Mouse (Mus musculus): ENCODE measurements around the gene Plagl1. TPM values are rescaled to one million over a fixed set of nuclear protein-coding genes. Genes with fewer than 3 reads are reported as not detected.

Plagl1 gene
- polyA plus RNA-seq, 1 experiment from 2014 or later = 34.7 TPM

- no peaks in the 10 kb centered on the region for H3K4me1 ChIP-seq
- ATAC-seq (replicated peaks) = no peak
- no peak overlapping the region for H3K9ac ChIP-seq
- no peaks in the 10 kb centered on the region for H3K27me3 ChIP-seq (replicated peaks)
- no peak overlapping the region for H3K4me3 ChIP-seq
- 80% methylated on average over 4 of the region's 4 CpGs for WGBS
- H3K36me3 ChIP-seq (replicated peaks) = no peaks in the 10 kb centered on the region
- 0 out of 2 replicates have a peak, but pooled peaks cover 3% of the 10 kb centered on the region for H3K9me3 ChIP-seq
- no peak overlapping the region for H3K4me2 ChIP-seq
- no peak overlapping the region for H3K27ac ChIP-seq
Observed at GRCm38 (mm10) chr10:13152811-13153364, 92.6 kb downstream of the Plagl1 start.

- 0 out of 2 replicates have a peak, but pooled peaks cover 5% of the 10 kb centered on the region for H3K9me3 ChIP-seq
- WGBS = 76% methylated on average over 5 of the region's 5 CpGs
- H3K27ac ChIP-seq = no peak overlapping the region
- H3K9ac ChIP-seq = no peak overlapping the region
- H3K36me3 ChIP-seq (replicated peaks) = no peaks in the 10 kb centered on the region
- no peaks in the 10 kb centered on the region for H3K4me1 ChIP-seq
- no peak overlapping the region for H3K4me2 ChIP-seq
- no peak overlapping the region for H3K4me3 ChIP-seq
- ATAC-seq (replicated peaks) = no peak
- H3K27me3 ChIP-seq (replicated peaks) = no peaks in the 10 kb centered on the region
Observed at GRCm38 (mm10) chr10:13155377-13155776, 95.1 kb downstream of the Plagl1 start.

- H3K9me3 ChIP-seq = 0 out of 2 replicates have a peak, but pooled peaks cover 5% of the 10 kb centered on the region
- no peaks in the 10 kb centered on the region for H3K27me3 ChIP-seq (replicated peaks)
- H3K36me3 ChIP-seq (replicated peaks) = no peaks in the 10 kb centered on the region
- no peaks in the 10 kb centered on the region for H3K4me1 ChIP-seq
- no peak overlapping the region for H3K27ac ChIP-seq
- 92% methylated on average over 4 of the region's 4 CpGs for WGBS
- H3K9ac ChIP-seq = no peak overlapping the region
- no peak for ATAC-seq (replicated peaks)
- H3K4me2 ChIP-seq = no peak overlapping the region
- no peak overlapping the region for H3K4me3 ChIP-seq
Observed at GRCm38 (mm10) chr10:13160913-13161312, 100.6 kb downstream of the Plagl1 start.

- no peak overlapping the region for H3K4me2 ChIP-seq
- H3K36me3 ChIP-seq (replicated peaks) = no peaks in the 10 kb centered on the region
- H3K27me3 ChIP-seq (replicated peaks) = no peaks in the 10 kb centered on the region
- no peak overlapping the region for H3K27ac ChIP-seq
- 0 out of 2 replicates have a peak, but pooled peaks cover 5% of the 10 kb centered on the region for H3K9me3 ChIP-seq
- no peak overlapping the region for H3K4me3 ChIP-seq
- ATAC-seq (replicated peaks) = no peak
- H3K4me1 ChIP-seq = no peaks in the 10 kb centered on the region
- no peak overlapping the region for H3K9ac ChIP-seq
- WGBS = 84% methylated on average over 4 of the region's 4 CpGs
Observed at GRCm38 (mm10) chr10:13162031-13162430, 101.7 kb downstream of the Plagl1 start.

GRCm38 (mm10) chr10:13168461-13168860, 108.2 kb downstream of the Plagl1 start:
- no peaks in the 10 kb centered on the region for H3K36me3 ChIP-seq (replicated peaks)
- H3K27me3 ChIP-seq (replicated peaks) = no peaks in the 10 kb centered on the region
- H3K4me1 ChIP-seq = 0 out of 2 replicates have a peak, but pooled peaks cover 4% of the 10 kb centered on the region
- WGBS = 86% methylated on average over 5 of the region's 5 CpGs
- no peak overlapping the region for H3K4me3 ChIP-seq
- H3K4me2 ChIP-seq = no peak overlapping the region
- ATAC-seq (replicated peaks) = no peak
- no peak overlapping the region for H3K9ac ChIP-seq
- H3K27ac ChIP-seq = no peak overlapping the region
- no peaks in the 10 kb centered on the region for H3K9me3 ChIP-seq

GRCm38 (mm10) chr10:13170739-13171448, 110.6 kb downstream of the Plagl1 start:
- WGBS = 38% methylated on average over 12 of the region's 12 CpGs

GRCm38 (mm10) chr10:13171461-13171860, 111.2 kb downstream of the Plagl1 start:
- no peak overlapping the region for H3K4me2 ChIP-seq
- no peaks in the 10 kb centered on the region for H3K36me3 ChIP-seq (replicated peaks)
- no peak overlapping the region for H3K9ac ChIP-seq
- H3K9me3 ChIP-seq = no peaks in the 10 kb centered on the region
- no peak overlapping the region for H3K4me3 ChIP-seq
- ATAC-seq (replicated peaks) = no peak
- H3K27me3 ChIP-seq (replicated peaks) = no peaks in the 10 kb centered on the region
- H3K27ac ChIP-seq = no peak overlapping the region
- WGBS = 61% methylated on average over 2 of the region's 2 CpGs
- 0 out of 2 replicates have a peak, but pooled peaks cover 4% of the 10 kb centered on the region for H3K4me1 ChIP-seq

More at GRCm38 (mm10) chr10:13170739-13171448, 110.6 kb downstream of the Plagl1 start:
- H3K9ac ChIP-seq = no peak overlapping the region
- H3K9me3 ChIP-seq = no peaks in the 10 kb centered on the region
- H3K4me3 ChIP-seq = no peak overlapping the region
- no peak overlapping the region for H3K27ac ChIP-seq
- no peak overlapping the region for H3K4me2 ChIP-seq
- ATAC-seq (replicated peaks) = peak; percentile 76
- 0 out of 2 replicates have a peak, but pooled peaks cover 4% of the 10 kb centered on the region for H3K4me1 ChIP-seq
- H3K27me3 ChIP-seq (replicated peaks) = no peaks in the 10 kb centered on the region
- no peaks in the 10 kb centered on the region for H3K36me3 ChIP-seq (replicated peaks)

- Histone ChIP-seq H3K9ac (no peak overlapping the region), H3K36me3 (replicated peaks) (peaks cover 1% of the 10 kb centered on the region; the same call in 1 of the 2 replicates), H3K4me1 (0 out of 2 replicates have a peak, but pooled peaks cover 4% of the 10 kb centered on the region), H3K4me3 (no peak overlapping the region), H3K27me3 (replicated peaks) (no peaks in the 10 kb centered on the region), H3K4me2 (no peak overlapping the region), H3K27ac (no peak overlapping the region), H3K9me3 (no peaks in the 10 kb centered on the region)
- no peak for ATAC-seq (replicated peaks)
- 58% methylated on average over 10 of the region's 10 CpGs for WGBS
Observed at GRCm38 (mm10) chr10:13172798-13173221, 112.5 kb downstream of the Plagl1 start.

- no peak overlapping the region for H3K4me2 ChIP-seq
- H3K36me3 ChIP-seq (replicated peaks) = peaks cover 25% of the 10 kb centered on the region
- no peak overlapping the region for H3K27ac ChIP-seq
- no peak overlapping the region for H3K4me3 ChIP-seq
- no peak overlapping the region for H3K9ac ChIP-seq
- H3K9me3 ChIP-seq = no peaks in the 10 kb centered on the region
- no peaks in the 10 kb centered on the region for H3K27me3 ChIP-seq (replicated peaks)
- 92% methylated on average over 7 of the region's 7 CpGs for WGBS
- H3K4me1 ChIP-seq = 0 out of 2 replicates have a peak, but pooled peaks cover 3% of the 10 kb centered on the region
- no peak for ATAC-seq (replicated peaks)
Observed at GRCm38 (mm10) chr10:13175866-13176265, 115.6 kb downstream of the Plagl1 start.

GRCm38 (mm10) chr10:13177973-13178624, 117.8 kb downstream of the Plagl1 start, which contains the start of gene Zc2hc1b:
Gene Zc2hc1b (minus strand): TSS chr10:13178023.
- WGBS = 53% methylated on average over 7 of the region's 7 CpGs
- no peaks in the 10 kb centered on the region for H3K4me1 ChIP-seq
- H3K27me3 ChIP-seq (replicated peaks) = no peaks in the 10 kb centered on the region
- H3K36me3 ChIP-seq (replicated peaks) = peaks cover 30% of the 10 kb centered on the region
- ATAC-seq (replicated peaks) = no peak
- no peak within 1 kb of the TSS for H3K4me3 ChIP-seq
- no peak within 1 kb of the TSS for H3K27ac ChIP-seq
- H3K9me3 ChIP-seq = no peaks in the 10 kb centered on the region
- H3K9ac ChIP-seq = no peak within 1 kb of the TSS
- no peak within 1 kb of the TSS for H3K4me2 ChIP-seq

GRCm38 (mm10) chr10:13180211-13180610, 119.9 kb downstream of the Plagl1 start:
- Histone ChIP-seq H3K4me3 (no peak overlapping the region), H3K27ac (no peak overlapping the region), H3K9ac (no peak overlapping the region), H3K4me2 (no peak overlapping the region), H3K9me3 (no peaks in the 10 kb centered on the region), H3K36me3 (replicated peaks) (peaks cover 33% of the 10 kb centered on the region), H3K27me3 (replicated peaks) (no peaks in the 10 kb centered on the region), H3K4me1 (no peaks in the 10 kb centered on the region)
- WGBS = 89% methylated on average over 7 of the region's 7 CpGs
- no peak for ATAC-seq (replicated peaks)

All from midbrain, embryonic 15.5 days (tissue).